Mouse (Mus musculus) A20 (cell line): ENCODE measurements around the gene Zfp683.
A peak's percentile ranks its signal among the peaks of the same experiment; 100 is the strongest.

Source experiments
- DNase-seq: peaks from one replicate; pipeline ENCODE4 v3.0.0-alpha.2; 2011; ENCODE audit warnings: low read depth, low spot score

Zfp683 gene

DNA sequence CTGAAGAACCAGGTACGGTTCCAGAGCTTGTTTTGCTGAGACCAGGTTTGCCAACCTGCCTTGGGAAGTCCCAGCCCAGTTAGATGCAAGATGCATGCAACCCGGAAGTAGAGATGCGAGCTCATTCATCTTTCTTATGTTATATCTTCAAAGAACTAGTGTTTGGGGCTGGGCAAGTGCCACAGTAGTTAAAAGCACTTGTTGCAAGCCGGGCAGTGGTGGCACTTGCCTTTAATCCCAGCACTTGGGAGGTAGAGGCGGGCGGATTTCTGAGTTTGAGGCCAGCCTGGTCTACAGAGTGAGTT lies 37.5 kb downstream of the Zfp683 start:
- no peak for DNase-seq

GRCm38 (mm10) chr4:134092382-134093288 lies 39.0 kb downstream of the Zfp683 start:
- peak; percentile 74 for DNase-seq

- peak; percentile 56 for DNase-seq
Observed at GRCm38 (mm10) chr4:134094004-134094564, 40.4 kb downstream of the Zfp683 start.

GRCm38 (mm10) chr4:134094923-134095547 lies 41.4 kb downstream of the Zfp683 start, which contains the start of gene Cd52:
TSS of gene Cd52 (minus strand) at chr4:134095082.
- DNase-seq = peak; percentile 92

GRCm38 (mm10) chr4:134096120-134096519 lies 42.5 kb downstream of the Zfp683 start:
- DNase-seq = peak; percentile 50

- peak; percentile 97 for DNase-seq
Observed at GRCm38 (mm10) chr4:134097015-134097608, 43.5 kb downstream of the Zfp683 start.

- DNase-seq = peak; percentile 95
Observed at GRCm38 (mm10) chr4:134098628-134099027, 45.0 kb downstream of the Zfp683 start.

- DNase-seq = peak; percentile 8
Observed at GRCm38 (mm10) chr4:134100245-134100644, 46.6 kb downstream of the Zfp683 start.

DNA sequence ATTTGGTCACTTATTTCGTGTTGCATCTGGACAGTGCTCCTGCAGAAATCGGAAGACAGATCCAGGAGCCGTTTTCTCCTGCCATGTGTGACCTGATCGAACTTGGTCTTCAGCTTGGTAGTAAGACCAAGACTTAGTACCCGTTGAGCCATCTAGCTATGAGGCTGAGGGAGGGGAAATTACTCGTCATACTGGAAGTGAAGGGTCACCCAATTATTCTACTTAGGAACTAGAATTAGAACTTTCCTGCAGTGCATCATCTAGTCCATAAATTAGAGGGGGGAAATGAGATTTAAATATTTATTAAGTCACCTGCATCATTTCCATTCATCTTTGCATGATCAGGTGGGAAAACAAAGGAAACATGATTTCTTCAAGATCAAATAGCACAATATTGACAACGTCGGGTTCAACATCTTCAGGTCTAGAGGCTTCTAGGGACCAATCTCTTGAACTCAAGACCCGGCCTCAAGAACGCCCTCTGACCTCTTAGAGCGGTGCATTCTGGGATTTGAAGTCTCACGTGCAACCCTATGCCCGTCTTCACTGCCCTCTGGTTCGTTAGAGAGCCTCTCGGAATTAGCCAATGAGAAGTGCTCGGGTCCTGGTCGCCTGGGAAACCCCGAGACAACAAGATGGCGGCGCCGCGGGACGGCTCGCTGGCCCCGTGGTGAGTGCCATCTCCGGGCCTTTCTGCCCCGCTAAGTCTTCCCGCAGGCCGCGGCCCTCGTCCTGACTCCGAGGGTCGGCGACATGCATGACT lies 48.5 kb downstream of the Zfp683 start, which contains the start of gene Ubxn11:
Gene Ubxn11 (plus strand): TSS at position 592 of the 763 bp plus-strand sequence.
- DNase-seq = peak; percentile 94

DNA sequence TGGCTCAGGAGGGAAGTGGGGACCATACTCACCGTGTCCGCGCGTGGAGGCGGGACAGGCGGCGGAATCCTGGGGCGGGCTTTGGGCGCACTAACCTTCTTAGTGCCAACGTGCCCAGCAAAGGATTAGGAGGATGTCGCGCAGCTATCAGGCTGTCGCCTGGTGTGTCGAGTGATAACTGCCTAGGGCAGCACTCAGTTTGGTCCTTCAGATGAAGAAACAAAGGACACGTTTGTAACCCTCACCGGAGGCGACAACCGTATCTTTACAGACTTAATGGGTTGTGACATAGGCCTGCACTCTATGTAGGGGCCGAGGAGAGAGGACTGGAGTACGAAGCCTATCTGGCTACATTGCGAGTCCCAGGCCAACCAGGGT lies 49.1 kb downstream of the Zfp683 start:
- DNase-seq = no peak

DNA sequence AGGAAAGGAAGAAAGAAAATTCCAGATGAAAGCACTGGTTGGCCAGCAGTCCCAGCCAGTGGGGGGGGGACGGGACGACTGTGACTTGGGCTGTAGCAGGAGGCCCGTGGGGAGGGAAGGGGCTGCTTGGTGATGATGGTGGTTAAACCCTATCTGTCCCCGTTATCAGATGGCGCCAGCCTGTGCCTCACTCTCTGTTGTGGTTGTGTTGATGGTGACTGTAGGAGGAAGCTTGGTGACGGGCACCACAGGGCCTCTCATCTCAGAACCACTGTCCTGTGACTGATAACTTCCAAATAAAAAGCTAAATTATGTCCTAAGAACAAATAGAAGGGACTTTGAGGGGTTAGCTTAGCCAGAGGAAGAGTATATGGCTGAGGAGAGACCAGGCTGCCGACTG lies 52.5 kb downstream of the Zfp683 start:
- no peak for DNase-seq

- no peak for DNase-seq
Observed at GRCm38 (mm10) chr4:134107730-134108129, 54.1 kb downstream of the Zfp683 start.

DNA sequence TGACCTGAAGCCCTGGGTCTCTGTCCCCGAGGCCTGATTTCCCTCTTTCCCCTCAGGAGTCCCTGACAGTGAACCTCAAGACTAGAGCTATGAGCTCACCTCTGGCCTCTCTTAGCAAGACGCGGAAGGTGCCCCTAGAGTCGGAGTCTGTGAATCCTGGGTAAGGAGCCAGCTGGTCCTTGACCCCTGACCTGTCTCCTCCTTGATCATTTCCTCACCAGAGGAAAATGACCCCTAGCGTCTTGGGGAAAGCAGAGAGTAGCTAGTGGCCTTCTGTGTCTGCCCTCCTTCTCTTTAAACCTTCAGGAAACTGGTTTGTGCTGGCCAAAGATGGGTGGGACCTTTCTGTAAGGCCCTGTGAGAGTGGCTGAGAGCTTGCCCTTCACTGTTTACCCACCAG lies 54.6 kb downstream of the Zfp683 start:
- no peak for DNase-seq
